Mouse (Mus musculus) hindbrain, embryonic 14.5 days (tissue): ENCODE measurements around the gene Mylk. TPM values are rescaled to one million over a fixed set of nuclear protein-coding genes. Genes with fewer than 3 reads are reported as not detected.

Source experiments
- ATAC-seq: fragments of 200-750 bp; cut with Nextera tagmentation; 2 replicates; pipeline ENCODE4 v1.8.0; 2017; ENCODE audit warnings: moderate number of reproducible peaks, mild to moderate bottlenecking, moderate TSS enrichment, moderate library complexity; ENCODE audit not compliant: low FRiP score
- DNase-seq: peaks from one replicate; pipeline ENCODE4 v3.0.0-alpha.2; 2015; ENCODE audit warnings: low spot score
- H3K27ac ChIP-seq: fragments of 300-500 bp; sonication (generic); 2 replicates; pipeline ENCODE4 v1.5.1; 2014; ENCODE audit warnings: mild to moderate bottlenecking, moderate library complexity
- H3K27me3 ChIP-seq: fragments of 300-500 bp; sonication (generic); 2 replicates; pipeline ENCODE4 v1.6.1; 2014; ENCODE audit warnings: mild to moderate bottlenecking, low read length, mixed read lengths; ENCODE audit not compliant: control insufficient read depth, insufficient read depth
- H3K36me3 ChIP-seq: fragments of 300-500 bp; sonication (generic); replicated peaks from 2 replicates; pipeline ENCODE4 v1.6.1; 2014; ENCODE audit not compliant: control insufficient read depth, insufficient read depth
- H3K4me1 ChIP-seq: fragments of 300-500 bp; sonication (generic); replicated peaks from 2 replicates; pipeline ENCODE4 v1.6.1; 2014; ENCODE audit warnings: antibody characterized with exemption, low read length, mixed read lengths; ENCODE audit not compliant: control insufficient read depth, insufficient read depth
- H3K4me2 ChIP-seq: fragments of 300-500 bp; sonication (generic); replicated peaks from 2 replicates; pipeline ENCODE4 v1.6.1; 2014; ENCODE audit warnings: mild to moderate bottlenecking, moderate library complexity
- H3K4me3 ChIP-seq: fragments of 300-500 bp; sonication (generic); replicated peaks from 2 replicates; pipeline ENCODE4 v1.5.1; 2014; ENCODE audit warnings: mild to moderate bottlenecking, low read length
- H3K9ac ChIP-seq: fragments of 300-500 bp; sonication (generic); 2 replicates; pipeline ENCODE4 v1.6.1; 2014
- H3K9me3 ChIP-seq: fragments of 300-500 bp; sonication (generic); 2 replicates; pipeline ENCODE4 v1.6.1; 2016; ENCODE audit warnings: low read length; ENCODE audit not compliant: control insufficient read depth
- WGBS: fragments of 180-500 bp; shearing (Covaris S2); extraction: QIAGEN DNeasy Blood & Tissue Kit; methylation state at CpG from one replicate; pipeline ENCODE4 v1.1.7; 2014; 5-methylcytosine and 5-hydroxymethylcytosine counted together
- polyA plus RNA-seq: library from polyadenylated mRNA; unstranded; fragments of >200 nt; fragmentation: Nextera tagmentation; extraction: Ambion mirVana; gene quantifications from 2 replicates; pipeline ENCODE4 v1.2.1, GENCODE M21; 2014

Gene Mylk
- polyA plus RNA-seq, 1 experiment from 2014 or later: 5.0 TPM

GRCm38 (mm10) chr16:34880815-34881214, 135.8 kb downstream of the Mylk start:
- 88% methylated on average over 4 of the region's 4 CpGs for WGBS
- H3K9me3 ChIP-seq: no peaks in the 10 kb centered on the region
- H3K27me3 ChIP-seq: no peaks in the 10 kb centered on the region
- H3K9ac ChIP-seq: no peak overlapping the region
- no peak overlapping the region for H3K27ac ChIP-seq
- H3K4me1 ChIP-seq: no peaks in the 10 kb centered on the region
- DNase-seq (no peak), ATAC-seq (no peak)
- no peak overlapping the region for H3K4me2 ChIP-seq
- no peaks in the 10 kb centered on the region for H3K36me3 ChIP-seq
- H3K4me3 ChIP-seq: no peak overlapping the region

GRCm38 (mm10) chr16:34887037-34887436, 142.0 kb downstream of the Mylk start:
- DNase-seq (no peak), ATAC-seq (no peak)
- Histone ChIP-seq H3K27ac (no peak overlapping the region), H3K9ac (no peak overlapping the region), H3K4me2 (no peak overlapping the region), H3K36me3 (no peaks in the 10 kb centered on the region), H3K9me3 (no peaks in the 10 kb centered on the region), H3K27me3 (no peaks in the 10 kb centered on the region), H3K4me1 (no peaks in the 10 kb centered on the region), H3K4me3 (no peak overlapping the region)
- 95% methylated on average over 1 of the region's 1 CpGs for WGBS

GRCm38 (mm10) chr16:34894016-34894415, 149.0 kb downstream of the Mylk start:
- DNase-seq: no peak
- Histone ChIP-seq H3K4me1 (no peaks in the 10 kb centered on the region), H3K9ac (no peak overlapping the region), H3K9me3 (no peaks in the 10 kb centered on the region), H3K4me2 (no peak overlapping the region), H3K36me3 (no peaks in the 10 kb centered on the region), H3K4me3 (no peak overlapping the region), H3K27me3 (no peaks in the 10 kb centered on the region), H3K27ac (no peak overlapping the region)
- 95% methylated on average over 3 of the region's 3 CpGs for WGBS
- no peak for ATAC-seq

- ATAC-seq: no peak
- 91% methylated on average over 10 of the region's 10 CpGs for WGBS
- no peak for DNase-seq
- no peak overlapping the region for H3K4me2 ChIP-seq
- no peaks in the 10 kb centered on the region for H3K27me3 ChIP-seq
- no peak overlapping the region for H3K4me3 ChIP-seq
- H3K27ac ChIP-seq: no peak overlapping the region
- no peaks in the 10 kb centered on the region for H3K36me3 ChIP-seq
- H3K4me1 ChIP-seq: peaks cover 15% of the 10 kb centered on the region
- H3K9ac ChIP-seq: no peak overlapping the region
- no peaks in the 10 kb centered on the region for H3K9me3 ChIP-seq
These were observed 150.9 kb downstream of the Mylk start for GRCm38 (mm10) chr16:34895916-34896315.

GRCm38 (mm10) chr16:34896996-34897395, 152.0 kb downstream of the Mylk start:
- no peak for ATAC-seq
- Histone ChIP-seq H3K27ac (no peak overlapping the region), H3K4me2 (no peak overlapping the region), H3K9me3 (no peaks in the 10 kb centered on the region), H3K9ac (no peak overlapping the region), H3K27me3 (no peaks in the 10 kb centered on the region), H3K4me1 (peaks cover 15% of the 10 kb centered on the region), H3K4me3 (no peak overlapping the region), H3K36me3 (no peaks in the 10 kb centered on the region)
- no peak for DNase-seq
- 79% methylated on average over 3 of the region's 3 CpGs for WGBS

GRCm38 (mm10) chr16:34898057-34898789, 153.2 kb downstream of the Mylk start:
- Histone ChIP-seq H3K4me2 (no peak overlapping the region), H3K36me3 (no peaks in the 10 kb centered on the region), H3K27me3 (no peaks in the 10 kb centered on the region), H3K9ac (no peak overlapping the region), H3K4me1 (peaks cover 15% of the 10 kb centered on the region), H3K4me3 (no peak overlapping the region), H3K27ac (no peak overlapping the region), H3K9me3 (no peaks in the 10 kb centered on the region)
- no peak for ATAC-seq
- no peak for DNase-seq
- 81% methylated on average over 7 of the region's 7 CpGs for WGBS

- H3K9ac ChIP-seq: no peak overlapping the region
These were observed 154.2 kb downstream of the Mylk start for GRCm38 (mm10) chr16:34899071-34899808.

GRCm38 (mm10) chr16:34899997-34900396, 155.0 kb downstream of the Mylk start:
- DNase-seq (no peak), ATAC-seq (no peak)
- no peak overlapping the region for H3K4me2 ChIP-seq
- no peak overlapping the region for H3K27ac ChIP-seq
- H3K27me3 ChIP-seq: no peaks in the 10 kb centered on the region
- 24% methylated on average over 5 of the region's 5 CpGs for WGBS
- peaks cover 15% of the 10 kb centered on the region for H3K4me1 ChIP-seq
- H3K4me3 ChIP-seq: no peak overlapping the region
- no peaks in the 10 kb centered on the region for H3K36me3 ChIP-seq
- H3K9me3 ChIP-seq: no peaks in the 10 kb centered on the region
- H3K9ac ChIP-seq: no peak overlapping the region

More at GRCm38 (mm10) chr16:34899071-34899808, 154.2 kb downstream of the Mylk start:
- H3K27me3 ChIP-seq: no peaks in the 10 kb centered on the region
- 64% methylated on average over 11 of the region's 11 CpGs for WGBS
- ATAC-seq (no peak), DNase-seq (peak; percentile 67)
- peaks cover 15% of the 10 kb centered on the region for H3K4me1 ChIP-seq
- H3K27ac ChIP-seq: no peak overlapping the region
- no peaks in the 10 kb centered on the region for H3K36me3 ChIP-seq
- no peaks in the 10 kb centered on the region for H3K9me3 ChIP-seq
- H3K4me2 ChIP-seq: no peak overlapping the region
- no peak overlapping the region for H3K4me3 ChIP-seq

GRCm38 (mm10) chr16:34900471-34900870, 155.5 kb downstream of the Mylk start:
- no peaks in the 10 kb centered on the region for H3K9me3 ChIP-seq
- peaks cover 15% of the 10 kb centered on the region for H3K4me1 ChIP-seq
- H3K27me3 ChIP-seq: no peaks in the 10 kb centered on the region
- no peak overlapping the region for H3K27ac ChIP-seq
- H3K9ac ChIP-seq: no peak overlapping the region
- ATAC-seq: peak; percentile 12; the same call in 1 of the 2 replicates
- H3K36me3 ChIP-seq: no peaks in the 10 kb centered on the region
- DNase-seq: no peak
- WGBS: 84% methylated on average over 5 of the region's 5 CpGs
- H3K4me2 ChIP-seq: no peak overlapping the region
- no peak overlapping the region for H3K4me3 ChIP-seq
